Mouse (Mus musculus) heart, postnatal 0 days (tissue): ENCODE measurements around the gene Tnrc18. TPM values are rescaled to one million over a fixed set of nuclear protein-coding genes. Genes with fewer than 3 reads are reported as not detected.

Experiments
- ATAC-seq: fragments of 200-750 bp; cut with Nextera tagmentation; 2 replicates; pipeline ENCODE4 v1.8.0; 2017; ENCODE audit warnings: low read depth, moderate number of reproducible peaks, moderate library complexity; ENCODE audit not compliant: insufficient read depth
- DNase-seq: peaks from one replicate; pipeline ENCODE4 v3.0.0-alpha.2; 2016; ENCODE audit warnings: low spot score
- H3K27ac ChIP-seq: fragments of 300-500 bp; sonication (generic); 2 replicates; pipeline ENCODE4 v1.5.1; 2014; ENCODE audit warnings: low read depth, mild to moderate bottlenecking
- H3K27me3 ChIP-seq: fragments of 300-500 bp; sonication (generic); 2 replicates; pipeline ENCODE4 v1.6.1; 2014; ENCODE audit warnings: low read length, mixed read lengths; ENCODE audit not compliant: control insufficient read depth, insufficient read depth
- H3K36me3 ChIP-seq: fragments of 300-500 bp; sonication (generic); replicated peaks from 2 replicates; pipeline ENCODE4 v1.6.1; 2014; ENCODE audit warnings: low read length, mixed read lengths; ENCODE audit not compliant: control insufficient read depth, insufficient read depth
- H3K4me1 ChIP-seq: fragments of 300-500 bp; sonication (generic); 2 replicates; pipeline ENCODE4 v1.6.1; 2014; ENCODE audit warnings: antibody characterized with exemption; ENCODE audit not compliant: control insufficient read depth, insufficient read depth
- H3K4me2 ChIP-seq: fragments of 300-500 bp; sonication (generic); 2 replicates; pipeline ENCODE4 v1.6.1; 2014; ENCODE audit warnings: low read depth, mild to moderate bottlenecking, low read length, moderate library complexity
- H3K4me3 ChIP-seq: fragments of 300-500 bp; sonication (generic); 2 replicates; pipeline ENCODE4 v1.5.1; 2014; ENCODE audit warnings: low read depth, low read length
- H3K9ac ChIP-seq: fragments of 300-500 bp; sonication (generic); replicated peaks from 2 replicates; pipeline ENCODE4 v1.6.1; 2014; ENCODE audit warnings: low read depth, low read length, mixed read lengths
- H3K9me3 ChIP-seq: fragments of 300-500 bp; sonication (generic); replicated peaks from 2 replicates; pipeline ENCODE4 v1.6.1; 2016; ENCODE audit warnings: low read length; ENCODE audit not compliant: control insufficient read depth
- CTCF ChIP-seq: IDR thresholded peaks from 2 replicates; pipeline ENCODE4 v1.5.1; 2016; ENCODE audit warnings: antibody characterized with exemption, control low read depth, low read depth
- EP300 ChIP-seq: IDR thresholded peaks from 2 replicates; pipeline ENCODE4 v1.6.1; 2016; ENCODE audit warnings: antibody characterized with exemption, low read depth
- WGBS: fragments of 180-500 bp; shearing (Covaris S2); extraction: QIAGEN DNeasy Blood & Tissue Kit; methylation state at CpG from one replicate; pipeline ENCODE4 v1.1.7; 2014; 5-methylcytosine and 5-hydroxymethylcytosine counted together
- polyA plus RNA-seq: library from polyadenylated mRNA; unstranded; fragments of >200 nt; fragmentation: Nextera tagmentation; extraction: Ambion mirVana; gene quantifications from 2 replicates; pipeline ENCODE4 v1.2.1, GENCODE M21; 2015
- total RNA-seq: library from RNA; depleted of rRNA; stranded (reverse); fragments of >200 nt; gene quantifications from 2 replicates; pipeline ENCODE4 v1.2.3, GENCODE M21; 2014; ENCODE audit warnings: low replicate concordance

Tnrc18 gene
- total and polyA plus RNA-seq, 2 experiments from 2014 or later = 10.4 to 69.3 TPM

- Histone ChIP-seq H3K4me2 (no peak overlapping the region), H3K4me3 (no peak overlapping the region), H3K4me1 (peaks cover 7% of the 10 kb centered on the region), H3K9me3 (no peaks in the 10 kb centered on the region), H3K36me3 (no peaks in the 10 kb centered on the region), H3K27me3 (no peaks in the 10 kb centered on the region), H3K27ac (no peak overlapping the region), H3K9ac (no peak overlapping the region)
- TF ChIP-seq EP300 (no peak), CTCF (no peak)
- DNase-seq (no peak), ATAC-seq (no peak)
- 87% methylated on average over 4 of the region's 4 CpGs for WGBS
Observed at GRCm38 (mm10) chr5:142826131-142826530, 8.7 kb upstream of the Tnrc18 start.

GRCm38 (mm10) chr5:142825665-142826064 lies 8.2 kb upstream of the Tnrc18 start:
- Histone ChIP-seq H3K4me3 (no peak overlapping the region), H3K4me2 (no peak overlapping the region), H3K4me1 (peaks cover 7% of the 10 kb centered on the region), H3K9ac (no peak overlapping the region), H3K27ac (no peak overlapping the region), H3K9me3 (no peaks in the 10 kb centered on the region), H3K27me3 (no peaks in the 10 kb centered on the region), H3K36me3 (no peaks in the 10 kb centered on the region)
- no peak for ATAC-seq
- TF ChIP-seq CTCF (no peak), EP300 (no peak)
- DNase-seq = no peak
- 72% methylated on average over 5 of the region's 5 CpGs for WGBS

GRCm38 (mm10) chr5:142824091-142824490 lies 6.6 kb upstream of the Tnrc18 start:
- no peaks in the 10 kb centered on the region for H3K9me3 ChIP-seq
- ATAC-seq (no peak), DNase-seq (no peak)
- H3K27ac ChIP-seq = peak overlapping the region; percentile 99
- H3K9ac ChIP-seq = peak overlapping the region; percentile 97
- no peak for TF ChIP-seq CTCF
- H3K4me1 ChIP-seq = peaks cover 7% of the 10 kb centered on the region
- no peaks in the 10 kb centered on the region for H3K27me3 ChIP-seq
- H3K36me3 ChIP-seq = no peaks in the 10 kb centered on the region
- H3K4me3 ChIP-seq = peak overlapping the region; percentile 88; the same call in 1 of the 2 replicates
- H3K4me2 ChIP-seq = peak overlapping the region; percentile 71
- 29% methylated on average over 6 of the region's 6 CpGs for WGBS

GRCm38 (mm10) chr5:142823096-142824062 lies 5.9 kb upstream of the Tnrc18 start:
- DNase-seq (peak; percentile 90), ATAC-seq (peak; percentile 71)
- Histone ChIP-seq H3K36me3 (no peaks in the 10 kb centered on the region), H3K27me3 (no peaks in the 10 kb centered on the region), H3K4me1 (peaks cover 7% of the 10 kb centered on the region), H3K9ac (peak overlapping the region; percentile 97), H3K9me3 (no peaks in the 10 kb centered on the region), H3K27ac (peak overlapping the region; percentile 99), H3K4me2 (peak overlapping the region; percentile 71), H3K4me3 (peak overlapping the region; percentile 88)
- no peak for TF ChIP-seq CTCF
- peak; percentile 64 for TF ChIP-seq EP300
- 12% methylated on average over 31 of the region's 31 CpGs for WGBS

GRCm38 (mm10) chr5:142822286-142823095 lies 5.0 kb upstream of the Tnrc18 start:
- under 1% methylated on average over 36 of the region's 36 CpGs for WGBS
- peak overlapping the region; percentile 97 for H3K9ac ChIP-seq
- H3K27ac ChIP-seq = peak overlapping the region; percentile 99
- TF ChIP-seq CTCF = no peak
- TF ChIP-seq EP300 = no peak
- H3K9me3 ChIP-seq = no peaks in the 10 kb centered on the region
- ATAC-seq (peak; percentile 9; the same call in 1 of the 2 replicates), DNase-seq (peak; percentile 81)
- no peaks in the 10 kb centered on the region for H3K27me3 ChIP-seq
- H3K36me3 ChIP-seq = no peaks in the 10 kb centered on the region
- peaks cover 7% of the 10 kb centered on the region for H3K4me1 ChIP-seq
- peak overlapping the region; percentile 71 for H3K4me2 ChIP-seq
- peak overlapping the region; percentile 88 for H3K4me3 ChIP-seq
